Mouse (Mus musculus): ENCODE data around the gene Rab36. TPM values are rescaled to one million over a fixed set of nuclear protein-coding genes. Genes with fewer than 3 reads are reported as not detected.

Rab36 gene
- 6.7 and 8.7 TPM in 2 replicates for polyA plus RNA-seq (2014; fragmentation: Nextera tagmentation; extraction: Ambion mirVana)

DNA sequence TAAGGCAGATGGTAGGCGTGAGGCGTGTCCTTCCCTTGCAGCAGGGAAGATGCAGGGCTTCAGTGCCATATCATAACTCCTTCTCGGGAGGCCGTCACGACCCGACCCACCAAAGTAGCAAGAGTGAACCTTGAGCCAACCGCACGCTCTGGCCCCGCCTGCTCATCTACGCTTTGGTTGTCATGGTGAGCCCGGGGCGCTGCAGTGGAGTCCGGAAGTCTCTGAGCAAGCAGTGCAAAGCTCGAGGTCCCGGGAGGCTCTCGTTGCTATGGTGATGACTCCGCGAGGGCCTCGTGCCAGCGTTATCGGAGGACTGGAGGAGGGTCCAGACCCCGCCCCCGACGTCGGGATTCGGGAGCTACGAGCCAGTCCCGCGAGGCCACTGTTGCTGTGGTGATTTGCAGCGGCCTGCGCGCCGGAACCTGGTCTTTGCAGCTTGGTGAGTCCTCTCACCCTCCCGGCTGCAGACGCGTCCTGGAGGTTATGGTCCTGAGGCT is at the start of gene Rab36:
Gene Rab36 (plus strand): TSS at position 176 of the 497 bp plus-strand sequence.
- ATAC-seq (ENCODE audit: low read depth), result peak; percentile 97

DNA sequence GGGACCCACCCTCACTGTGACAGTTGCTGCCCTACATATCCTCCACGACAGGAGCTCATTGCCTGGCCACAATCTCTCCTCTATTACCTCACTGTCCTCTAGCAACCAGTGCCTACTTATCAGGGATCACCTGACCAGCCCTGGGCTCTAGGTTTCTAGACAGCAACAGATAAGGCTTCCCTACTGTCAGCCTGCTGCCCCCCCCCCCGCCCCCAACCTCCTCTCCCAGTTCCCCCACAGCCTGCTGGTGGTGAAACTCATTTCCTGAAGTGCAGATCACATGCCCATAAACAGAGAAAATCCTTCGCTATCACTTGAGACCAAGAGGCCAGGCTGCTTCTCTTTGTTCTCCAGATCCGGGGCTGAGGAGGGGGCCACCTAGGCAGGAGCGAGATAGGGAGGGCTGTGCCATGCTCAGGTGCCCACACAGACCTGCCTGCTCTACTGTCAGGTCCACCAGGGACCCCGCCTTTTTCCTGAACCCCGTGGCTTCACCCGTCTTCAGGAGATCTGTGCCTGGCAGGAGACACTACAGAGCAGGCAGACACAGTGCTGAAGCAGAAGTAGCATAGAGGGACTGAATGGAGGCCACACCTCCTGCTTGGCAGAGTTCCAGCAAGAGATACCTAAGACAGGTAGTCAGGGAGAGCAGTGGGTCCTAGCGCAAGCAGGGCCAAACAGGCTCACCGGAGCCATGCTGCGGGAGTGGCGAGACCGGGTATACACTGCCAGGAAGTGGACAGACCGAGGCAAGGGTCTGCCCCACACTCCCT is 49.0 kb upstream of the Rab36 start:
- no peak overlapping the region for H3K4me3 ChIP-seq (ENCODE audit: low read depth, low read length)
- H3K27me3 ChIP-seq (replicated peaks; ENCODE audit: control insufficient read depth, insufficient read depth, low read length), result 0 out of 2 replicates have a peak, but pooled peaks cover 3% of the 10 kb centered on the region
- no peaks in the 10 kb centered on the region for H3K9me3 ChIP-seq (ENCODE audit: control insufficient read depth, low read length)
- 56% methylated on average over 14 of the region's 14 CpGs for WGBS
- H3K9ac ChIP-seq (ENCODE audit: low read depth, low read length), result no peak overlapping the region
- H3K36me3 ChIP-seq (ENCODE audit: control insufficient read depth, insufficient read depth, low read length), result 0 out of 2 replicates have a peak, but pooled peaks cover 6% of the 10 kb centered on the region
- H3K4me2 ChIP-seq (ENCODE audit: low read depth, low read length), result no peak overlapping the region
- H3K27ac ChIP-seq (replicated peaks; ENCODE audit: low read depth, low read length), result no peak overlapping the region
- DNase-seq (ENCODE audit: low spot score) (peak; percentile 78), ATAC-seq (ENCODE audit: low read depth) (peak; percentile 92)
- H3K4me1 ChIP-seq (ENCODE audit: control insufficient read depth, insufficient read depth, low read length), result no peaks in the 10 kb centered on the region

More for the DNA sequence above, at the start of gene Rab36:
- Histone ChIP-seq H3K27ac (replicated peaks; ENCODE audit: low read depth, low read length) (peak within 1 kb of the TSS; percentile 83), H3K4me1 (ENCODE audit: control insufficient read depth, insufficient read depth, low read length) (peaks cover 13% of the 10 kb centered on the region), H3K4me3 (ENCODE audit: low read depth, low read length) (peak within 1 kb of the TSS; percentile 46), H3K27me3 (replicated peaks; ENCODE audit: control insufficient read depth, insufficient read depth, low read length) (no peaks in the 10 kb centered on the region), H3K9me3 (ENCODE audit: control insufficient read depth, low read length) (no peaks in the 10 kb centered on the region), H3K9ac (ENCODE audit: low read depth, low read length) (peak within 1 kb of the TSS; percentile 68), H3K36me3 (ENCODE audit: control insufficient read depth, insufficient read depth, low read length) (no peaks in the 10 kb centered on the region), H3K4me2 (ENCODE audit: low read depth, low read length) (peak within 1 kb of the TSS; percentile 71)
- WGBS, result 0% methylated on average over 34 of the region's 36 CpGs
- peak; percentile 98 for DNase-seq (ENCODE audit: low spot score)

DNA sequence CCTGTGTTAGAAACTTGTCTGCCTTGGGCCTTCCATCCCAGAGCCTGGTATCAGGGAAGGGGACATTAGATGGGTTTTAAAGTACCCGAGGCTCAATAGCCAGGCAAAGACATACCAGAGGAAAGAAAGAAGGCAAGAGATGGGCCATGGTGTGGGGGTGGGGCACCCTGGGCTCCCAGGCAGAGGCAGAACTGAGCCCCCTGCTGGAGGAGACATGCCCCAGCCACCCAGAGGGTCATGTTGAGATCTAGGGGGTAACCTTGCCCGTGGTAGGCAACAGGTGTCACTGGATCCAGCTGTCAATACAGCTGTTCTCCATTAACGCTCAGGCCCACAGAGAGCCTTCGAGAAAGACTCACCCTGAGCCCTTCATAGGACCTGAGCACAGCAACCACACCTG is 47.0 kb upstream of the Rab36 start:
- Histone ChIP-seq H3K27me3 (replicated peaks; ENCODE audit: control insufficient read depth, insufficient read depth, low read length) (0 out of 2 replicates have a peak, but pooled peaks cover 3% of the 10 kb centered on the region), H3K4me2 (ENCODE audit: low read depth, low read length) (no peak overlapping the region), H3K9ac (ENCODE audit: low read depth, low read length) (no peak overlapping the region), H3K27ac (replicated peaks; ENCODE audit: low read depth, low read length) (no peak overlapping the region), H3K9me3 (ENCODE audit: control insufficient read depth, low read length) (no peaks in the 10 kb centered on the region), H3K4me3 (ENCODE audit: low read depth, low read length) (no peak overlapping the region), H3K4me1 (ENCODE audit: control insufficient read depth, insufficient read depth, low read length) (no peaks in the 10 kb centered on the region; the same call in 1 of the 2 replicates), H3K36me3 (ENCODE audit: control insufficient read depth, insufficient read depth, low read length) (0 out of 2 replicates have a peak, but pooled peaks cover 6% of the 10 kb centered on the region)
- DNase-seq (ENCODE audit: low spot score) (no peak), ATAC-seq (ENCODE audit: low read depth) (no peak)
- WGBS, result 77% methylated on average over 2 of the region's 4 CpGs

DNA sequence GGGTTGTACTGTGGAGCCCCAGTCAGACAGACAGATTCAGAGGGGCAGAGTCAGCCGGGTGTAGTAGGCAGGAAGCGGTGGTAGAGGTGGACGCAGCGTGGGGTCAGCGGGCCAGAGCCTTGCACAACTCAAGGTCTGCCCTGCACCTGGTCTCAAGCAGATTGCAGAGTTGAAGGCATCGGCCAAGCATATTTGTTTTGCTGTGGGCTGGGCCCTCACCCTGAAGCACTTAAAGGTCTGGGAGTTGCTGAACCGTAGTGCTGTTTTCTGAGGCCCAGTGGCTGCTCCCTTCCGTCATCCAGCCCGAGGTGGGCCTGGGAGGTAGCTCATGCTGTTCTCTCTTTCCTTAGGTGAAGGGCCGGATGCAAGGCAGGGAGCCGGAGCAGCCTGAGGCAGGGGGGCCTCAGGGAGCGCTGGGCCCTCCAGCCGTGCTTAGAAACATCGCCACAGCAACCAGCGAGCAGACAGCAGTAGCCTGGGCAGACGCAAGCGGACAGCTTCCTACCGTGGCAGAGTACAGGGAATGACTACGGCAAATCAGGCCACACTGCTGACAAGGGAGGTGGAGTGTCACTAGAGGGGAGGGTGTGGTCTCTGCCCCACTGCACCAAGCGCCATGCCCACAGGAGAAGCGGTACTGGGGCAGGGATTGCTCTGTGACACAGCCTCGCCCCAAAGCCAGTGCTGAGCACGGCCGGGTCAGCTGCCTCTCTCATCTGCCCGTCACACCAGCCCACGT is 46.1 kb upstream of the Rab36 start:
- ATAC-seq (ENCODE audit: low read depth) (no peak), DNase-seq (ENCODE audit: low spot score) (no peak)
- H3K4me2 ChIP-seq (ENCODE audit: low read depth, low read length), result no peak overlapping the region
- 0 out of 2 replicates have a peak, but pooled peaks cover 6% of the 10 kb centered on the region for H3K36me3 ChIP-seq (ENCODE audit: control insufficient read depth, insufficient read depth, low read length)
- H3K27ac ChIP-seq (replicated peaks; ENCODE audit: low read depth, low read length), result no peak overlapping the region
- 0 out of 2 replicates have a peak, but pooled peaks cover 3% of the 10 kb centered on the region for H3K27me3 ChIP-seq (replicated peaks; ENCODE audit: control insufficient read depth, insufficient read depth, low read length)
- 53% methylated on average over 20 of the region's 26 CpGs for WGBS
- H3K9me3 ChIP-seq (ENCODE audit: control insufficient read depth, low read length), result no peaks in the 10 kb centered on the region
- H3K9ac ChIP-seq (ENCODE audit: low read depth, low read length), result no peak overlapping the region
- no peak overlapping the region for H3K4me3 ChIP-seq (ENCODE audit: low read depth, low read length)
- H3K4me1 ChIP-seq (ENCODE audit: control insufficient read depth, insufficient read depth, low read length), result no peaks in the 10 kb centered on the region; the same call in 1 of the 2 replicates

DNA sequence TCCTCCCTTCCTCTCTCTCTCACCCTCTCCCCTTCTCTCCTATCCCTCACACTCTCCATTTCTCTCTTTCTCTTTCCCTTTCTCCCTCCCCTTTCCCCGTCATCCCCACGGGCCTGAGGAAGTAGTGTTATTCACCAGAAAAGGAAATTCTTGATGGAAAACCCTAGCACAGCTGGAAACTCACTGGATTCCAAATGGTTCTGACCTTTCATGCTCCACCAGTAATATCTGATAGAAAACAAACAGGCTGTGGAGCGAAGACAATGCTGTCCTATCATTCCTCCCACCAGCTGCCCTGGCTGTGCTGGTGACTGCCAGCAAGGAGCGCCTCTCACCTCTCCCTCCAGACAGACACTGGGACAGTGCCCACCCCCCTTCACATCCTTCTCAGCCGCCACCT is 42.0 kb upstream of the Rab36 start:
- peak; percentile 20 for DNase-seq (ENCODE audit: low spot score)
- no peak overlapping the region for H3K9ac ChIP-seq (ENCODE audit: low read depth, low read length)
- no peak for ATAC-seq (ENCODE audit: low read depth)
- 0 out of 2 replicates have a peak, but pooled peaks cover 3% of the 10 kb centered on the region for H3K27me3 ChIP-seq (replicated peaks; ENCODE audit: control insufficient read depth, insufficient read depth, low read length)
- no peaks in the 10 kb centered on the region; the same call in 1 of the 2 replicates for H3K4me1 ChIP-seq (ENCODE audit: control insufficient read depth, insufficient read depth, low read length)
- no peaks in the 10 kb centered on the region for H3K9me3 ChIP-seq (ENCODE audit: control insufficient read depth, low read length)
- peak overlapping the region; percentile 46 for H3K4me2 ChIP-seq (ENCODE audit: low read depth, low read length)
- 0 out of 2 replicates have a peak, but pooled peaks cover 6% of the 10 kb centered on the region for H3K36me3 ChIP-seq (ENCODE audit: control insufficient read depth, insufficient read depth, low read length)
- 9% methylated on average over 5 of the region's 5 CpGs for WGBS
- peak overlapping the region; percentile 26; the same call in 1 of the 2 replicates for H3K4me3 ChIP-seq (ENCODE audit: low read depth, low read length)
- no peak overlapping the region for H3K27ac ChIP-seq (replicated peaks; ENCODE audit: low read depth, low read length)

DNA sequence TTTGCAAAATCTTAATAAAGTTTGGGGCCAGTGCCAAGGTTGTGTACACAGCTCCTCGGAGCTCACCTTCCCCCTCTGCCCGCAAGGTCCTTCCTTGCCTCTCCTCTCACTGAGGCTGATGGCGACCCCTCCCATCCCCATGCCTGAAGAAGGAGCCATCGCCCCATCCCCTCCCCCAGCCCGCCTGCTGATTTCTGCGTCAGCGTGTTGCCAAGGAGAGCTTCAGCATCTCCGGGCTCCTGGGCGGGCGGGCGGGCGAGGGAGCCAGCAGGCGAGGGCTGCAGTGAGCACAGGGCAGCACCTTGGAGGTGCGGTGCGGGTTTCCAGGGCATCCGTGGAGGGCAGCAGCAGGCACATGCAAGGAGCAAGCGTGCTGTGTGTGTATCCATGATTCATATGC is 41.5 kb upstream of the Rab36 start:
- H3K9ac ChIP-seq (ENCODE audit: low read depth, low read length), result peak overlapping the region; percentile 9; the same call in 1 of the 2 replicates
- H3K9me3 ChIP-seq (ENCODE audit: control insufficient read depth, low read length), result no peaks in the 10 kb centered on the region
- ATAC-seq (ENCODE audit: low read depth), result 0 out of 2 replicates have a peak, but pooled peaks have one; percentile 23

DNA sequence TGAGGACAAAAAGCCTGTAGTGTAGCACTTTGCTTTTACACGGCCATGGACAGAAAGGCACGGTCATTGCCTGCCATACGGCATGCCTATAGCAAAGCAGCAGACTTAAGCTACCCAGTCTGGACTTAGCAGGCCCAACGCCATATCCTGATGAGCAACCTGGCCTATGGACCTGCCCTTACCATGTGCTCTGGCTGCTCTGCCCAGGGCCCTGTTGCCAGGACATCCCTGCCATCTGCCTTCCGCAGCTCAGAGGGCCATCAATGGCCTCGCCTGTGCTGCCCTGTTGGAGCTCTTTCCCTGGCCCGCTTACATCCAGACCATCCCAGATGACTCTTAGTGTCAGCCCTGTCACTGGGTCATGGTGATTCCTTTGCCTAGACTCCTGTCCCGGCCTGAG is 35.5 kb upstream of the Rab36 start:
- WGBS, result 86% methylated on average over 8 of the region's 8 CpGs
- no peak for ATAC-seq (ENCODE audit: low read depth)
- Histone ChIP-seq H3K4me2 (ENCODE audit: low read depth, low read length) (no peak overlapping the region), H3K36me3 (ENCODE audit: control insufficient read depth, insufficient read depth, low read length) (no peaks in the 10 kb centered on the region), H3K4me3 (ENCODE audit: low read depth, low read length) (no peak overlapping the region), H3K9ac (ENCODE audit: low read depth, low read length) (no peak overlapping the region), H3K9me3 (ENCODE audit: control insufficient read depth, low read length) (no peaks in the 10 kb centered on the region), H3K27me3 (replicated peaks; ENCODE audit: control insufficient read depth, insufficient read depth, low read length) (no peaks in the 10 kb centered on the region), H3K27ac (replicated peaks; ENCODE audit: low read depth, low read length) (no peak overlapping the region), H3K4me1 (ENCODE audit: control insufficient read depth, insufficient read depth, low read length) (no peaks in the 10 kb centered on the region)
- DNase-seq (ENCODE audit: low spot score), result no peak

More for the DNA sequence above, 41.5 kb upstream of the Rab36 start:
- WGBS, result under 1% methylated on average over 16 of the region's 17 CpGs
- Histone ChIP-seq H3K36me3 (ENCODE audit: control insufficient read depth, insufficient read depth, low read length) (0 out of 2 replicates have a peak, but pooled peaks cover 6% of the 10 kb centered on the region), H3K4me2 (ENCODE audit: low read depth, low read length) (peak overlapping the region; percentile 46), H3K27ac (replicated peaks; ENCODE audit: low read depth, low read length) (no peak overlapping the region), H3K4me3 (ENCODE audit: low read depth, low read length) (peak overlapping the region; percentile 26), H3K27me3 (replicated peaks; ENCODE audit: control insufficient read depth, insufficient read depth, low read length) (0 out of 2 replicates have a peak, but pooled peaks cover under 1% of the 10 kb centered on the region), H3K4me1 (ENCODE audit: control insufficient read depth, insufficient read depth, low read length) (no peaks in the 10 kb centered on the region; the same call in 1 of the 2 replicates)
- DNase-seq (ENCODE audit: low spot score), result peak; percentile 22

DNA sequence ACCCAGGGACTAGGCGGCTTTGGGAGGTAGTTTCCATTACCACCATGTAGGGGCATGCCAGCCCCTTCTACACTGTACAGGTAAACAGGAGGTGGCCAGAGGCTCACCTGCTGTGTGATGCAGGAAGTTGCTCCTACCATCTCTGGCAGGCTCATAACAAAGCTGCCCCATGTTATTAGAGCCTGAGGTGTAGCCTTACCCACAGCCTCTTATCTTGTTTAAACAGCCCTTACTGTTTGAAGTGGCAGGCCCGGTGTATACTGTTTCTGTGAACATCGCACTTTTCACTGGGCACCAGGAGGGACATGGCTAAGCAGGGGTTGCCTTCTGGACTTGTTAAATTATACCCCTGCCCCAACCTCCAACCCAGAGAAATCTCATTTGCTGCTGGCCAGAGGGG is 32.8 kb upstream of the Rab36 start:
- no peaks in the 10 kb centered on the region for H3K27me3 ChIP-seq (replicated peaks; ENCODE audit: control insufficient read depth, insufficient read depth, low read length)
- H3K9me3 ChIP-seq (ENCODE audit: control insufficient read depth, low read length), result no peaks in the 10 kb centered on the region
- H3K36me3 ChIP-seq (ENCODE audit: control insufficient read depth, insufficient read depth, low read length), result no peaks in the 10 kb centered on the region
- 71% methylated on average over 3 of the region's 3 CpGs for WGBS
- H3K4me3 ChIP-seq (ENCODE audit: low read depth, low read length), result no peak overlapping the region
- ATAC-seq (ENCODE audit: low read depth) (no peak), DNase-seq (ENCODE audit: low spot score) (no peak)
- H3K9ac ChIP-seq (ENCODE audit: low read depth, low read length), result no peak overlapping the region
- no peaks in the 10 kb centered on the region for H3K4me1 ChIP-seq (ENCODE audit: control insufficient read depth, insufficient read depth, low read length)
- no peak overlapping the region for H3K4me2 ChIP-seq (ENCODE audit: low read depth, low read length)
- H3K27ac ChIP-seq (replicated peaks; ENCODE audit: low read depth, low read length), result no peak overlapping the region
